Mouse (Mus musculus) lung, embryonic 15.5 days (tissue): Measurements from ENCODE around the gene Atxn7l3b. TPM values are rescaled to one million over a fixed set of nuclear protein-coding genes. Genes with fewer than 3 reads are reported as not detected.

ENCODE experiments used
- ATAC-seq: fragments of 200-750 bp; cut with Nextera tagmentation; 2 replicates; pipeline ENCODE4 v1.8.0; 2017; ENCODE audit warnings: moderate number of reproducible peaks, borderline replicate concordance; ENCODE audit not compliant: low FRiP score, low TSS enrichment; ENCODE audit errors: extremely low read depth
- H3K27ac ChIP-seq: fragments of 300-500 bp; sonication (generic); 2 replicates; pipeline ENCODE4 v1.5.1; 2015; ENCODE audit warnings: moderate library complexity, mild to moderate bottlenecking, inconsistent platforms
- H3K27me3 ChIP-seq: fragments of 300-500 bp; sonication (generic); 2 replicates; pipeline ENCODE4 v1.6.1; 2015; ENCODE audit warnings: inconsistent platforms
- H3K36me3 ChIP-seq: fragments of 300-500 bp; sonication (generic); 2 replicates; pipeline ENCODE4 v1.6.1; 2015; ENCODE audit warnings: inconsistent platforms
- H3K4me1 ChIP-seq: fragments of 300-500 bp; sonication (generic); 2 replicates; pipeline ENCODE4 v1.6.1; 2015; ENCODE audit warnings: inconsistent platforms
- H3K4me2 ChIP-seq: fragments of 300-500 bp; sonication (generic); 2 replicates; pipeline ENCODE4 v1.6.1; 2015; ENCODE audit warnings: inconsistent platforms, mild to moderate bottlenecking, moderate library complexity
- H3K4me3 ChIP-seq: fragments of 300-500 bp; sonication (generic); 2 replicates; pipeline ENCODE4 v1.5.1; 2015; ENCODE audit warnings: mild to moderate bottlenecking, inconsistent platforms
- H3K9ac ChIP-seq: fragments of 300-500 bp; sonication (generic); 2 replicates; pipeline ENCODE4 v1.6.1; 2015; ENCODE audit warnings: inconsistent platforms
- H3K9me3 ChIP-seq: fragments of 300-500 bp; sonication (generic); 2 replicates; pipeline ENCODE4 v1.6.1; 2016; ENCODE audit warnings: inconsistent platforms
- WGBS: fragments of 180-500 bp; shearing (Covaris S2); methylation state at CpG from one replicate; pipeline ENCODE4 v1.1.7; 2015; 5-methylcytosine and 5-hydroxymethylcytosine counted together
- polyA plus RNA-seq: library from polyadenylated mRNA; unstranded; fragments of >200 nt; fragmentation: Nextera tagmentation; extraction: Ambion mirVana; gene quantifications from 2 replicates; pipeline ENCODE4 v1.2.1, GENCODE M21; 2015

The Atxn7l3b gene
- polyA plus RNA-seq, 1 experiment from 2014 or later = 174 TPM

GRCm38 (mm10) chr10:112916575-112917190, 12.1 kb downstream of the Atxn7l3b start:
- H3K36me3 ChIP-seq = no peaks in the 10 kb centered on the region
- H3K4me3 ChIP-seq = no peak overlapping the region
- H3K4me1 ChIP-seq = peaks cover 6% of the 10 kb centered on the region; the same call in 1 of the 2 replicates
- no peaks in the 10 kb centered on the region for H3K27me3 ChIP-seq
- 20% methylated on average over 5 of the region's 5 CpGs for WGBS
- H3K9ac ChIP-seq = no peak overlapping the region
- no peaks in the 10 kb centered on the region for H3K9me3 ChIP-seq
- ATAC-seq = peak; percentile 94; the same call in 1 of the 2 replicates
- peak overlapping the region; percentile 72 for H3K27ac ChIP-seq
- H3K4me2 ChIP-seq = no peak overlapping the region

GRCm38 (mm10) chr10:112900243-112900642, 28.6 kb downstream of the Atxn7l3b start:
- no peak overlapping the region for H3K9ac ChIP-seq
- 89% methylated on average over 7 of the region's 7 CpGs for WGBS
- no peak overlapping the region for H3K4me3 ChIP-seq
- no peaks in the 10 kb centered on the region for H3K36me3 ChIP-seq
- no peaks in the 10 kb centered on the region for H3K9me3 ChIP-seq
- no peaks in the 10 kb centered on the region for H3K4me1 ChIP-seq
- no peak for ATAC-seq
- H3K27ac ChIP-seq = no peak overlapping the region
- H3K4me2 ChIP-seq = no peak overlapping the region
- H3K27me3 ChIP-seq = no peaks in the 10 kb centered on the region

GRCm38 (mm10) chr10:112899796-112900195, 29.0 kb downstream of the Atxn7l3b start:
- H3K4me3 ChIP-seq = no peak overlapping the region
- H3K27me3 ChIP-seq = no peaks in the 10 kb centered on the region
- no peak overlapping the region for H3K4me2 ChIP-seq
- no peak overlapping the region for H3K27ac ChIP-seq
- no peaks in the 10 kb centered on the region for H3K9me3 ChIP-seq
- no peaks in the 10 kb centered on the region for H3K36me3 ChIP-seq
- no peak overlapping the region for H3K9ac ChIP-seq
- ATAC-seq = no peak
- 74% methylated on average over 3 of the region's 3 CpGs for WGBS
- no peaks in the 10 kb centered on the region for H3K4me1 ChIP-seq

- Histone ChIP-seq H3K4me2 (no peak overlapping the region), H3K4me3 (no peak overlapping the region), H3K36me3 (no peaks in the 10 kb centered on the region), H3K4me1 (no peaks in the 10 kb centered on the region), H3K27me3 (no peaks in the 10 kb centered on the region), H3K9me3 (no peaks in the 10 kb centered on the region), H3K9ac (no peak overlapping the region), H3K27ac (no peak overlapping the region)
- 66% methylated on average over 4 of the region's 4 CpGs for WGBS
- no peak for ATAC-seq
Measured at GRCm38 (mm10) chr10:112896636-112897035, 32.2 kb downstream of the Atxn7l3b start.

GRCm38 (mm10) chr10:112893622-112894252, 35.1 kb downstream of the Atxn7l3b start:
- H3K27ac ChIP-seq = 0 out of 2 replicates have a peak overlapping the region, but pooled peaks have one; percentile 69

GRCm38 (mm10) chr10:112884064-112884463, 44.7 kb downstream of the Atxn7l3b start:
- no peak overlapping the region for H3K27ac ChIP-seq
- no peaks in the 10 kb centered on the region for H3K36me3 ChIP-seq
- H3K9me3 ChIP-seq = no peaks in the 10 kb centered on the region
- ATAC-seq = no peak
- H3K27me3 ChIP-seq = no peaks in the 10 kb centered on the region
- no peak overlapping the region for H3K4me3 ChIP-seq
- WGBS = 70% methylated on average over 9 of the region's 9 CpGs
- H3K4me2 ChIP-seq = no peak overlapping the region
- no peaks in the 10 kb centered on the region for H3K4me1 ChIP-seq
- H3K9ac ChIP-seq = no peak overlapping the region

More at GRCm38 (mm10) chr10:112893622-112894252, 35.1 kb downstream of the Atxn7l3b start:
- WGBS = 71% methylated on average over 10 of the region's 10 CpGs
- Histone ChIP-seq H3K9ac (no peak overlapping the region), H3K4me3 (no peak overlapping the region), H3K4me2 (0 out of 2 replicates have a peak overlapping the region, but pooled peaks have one; percentile 20), H3K27me3 (no peaks in the 10 kb centered on the region), H3K9me3 (no peaks in the 10 kb centered on the region), H3K4me1 (no peaks in the 10 kb centered on the region), H3K36me3 (no peaks in the 10 kb centered on the region)
- ATAC-seq = peak; percentile 42; the same call in 1 of the 2 replicates

GRCm38 (mm10) chr10:112883688-112884004, 45.2 kb downstream of the Atxn7l3b start:
- no peak; the same call in 1 of the 2 replicates for ATAC-seq
- H3K4me2 ChIP-seq = no peak overlapping the region
- H3K36me3 ChIP-seq = no peaks in the 10 kb centered on the region
- no peaks in the 10 kb centered on the region for H3K27me3 ChIP-seq
- no peak overlapping the region for H3K27ac ChIP-seq
- no peak overlapping the region for H3K9ac ChIP-seq
- no peak overlapping the region for H3K4me3 ChIP-seq
- H3K4me1 ChIP-seq = no peaks in the 10 kb centered on the region
- WGBS = 51% methylated on average over 3 of the region's 3 CpGs
- H3K9me3 ChIP-seq = no peaks in the 10 kb centered on the region

- WGBS = 22% methylated on average over 6 of the region's 6 CpGs
- ATAC-seq = peak; percentile 59
- Histone ChIP-seq H3K27me3 (no peaks in the 10 kb centered on the region), H3K36me3 (no peaks in the 10 kb centered on the region), H3K4me3 (no peak overlapping the region), H3K9me3 (no peaks in the 10 kb centered on the region), H3K4me2 (no peak overlapping the region), H3K4me1 (no peaks in the 10 kb centered on the region), H3K9ac (no peak overlapping the region), H3K27ac (no peak overlapping the region)
Measured at GRCm38 (mm10) chr10:112882789-112883687, 45.8 kb downstream of the Atxn7l3b start.

GRCm38 (mm10) chr10:112882149-112882548, 46.7 kb downstream of the Atxn7l3b start:
- no peaks in the 10 kb centered on the region for H3K4me1 ChIP-seq
- ATAC-seq = no peak
- no peak overlapping the region for H3K9ac ChIP-seq
- no peak overlapping the region for H3K27ac ChIP-seq
- H3K9me3 ChIP-seq = no peaks in the 10 kb centered on the region
- no peaks in the 10 kb centered on the region for H3K27me3 ChIP-seq
- 78% methylated on average over 3 of the region's 3 CpGs for WGBS
- H3K36me3 ChIP-seq = no peaks in the 10 kb centered on the region
- no peak overlapping the region for H3K4me3 ChIP-seq
- H3K4me2 ChIP-seq = no peak overlapping the region

- Histone ChIP-seq H3K4me1 (no peaks in the 10 kb centered on the region), H3K9me3 (no peaks in the 10 kb centered on the region), H3K36me3 (no peaks in the 10 kb centered on the region), H3K9ac (no peak overlapping the region), H3K4me2 (no peak overlapping the region), H3K27me3 (no peaks in the 10 kb centered on the region), H3K27ac (no peak overlapping the region), H3K4me3 (no peak overlapping the region)
- WGBS = 68% methylated on average over 1 of the region's 1 CpGs
- ATAC-seq = no peak
Measured at GRCm38 (mm10) chr10:112876655-112877393, 52.0 kb downstream of the Atxn7l3b start.
